Mouse (Mus musculus) liver, adult 2 months (tissue): Measurements from ENCODE around the gene Gm17662.

Experiments
- CTCF ChIP-seq: fragments of 200-500 bp; IDR thresholded peaks from 2 replicates; pipeline ENCODE4 v1.5.1; 2011; ENCODE audit warnings: low read depth, low read length, control low read depth
- POLR2A ChIP-seq: fragments of 200-500 bp; IDR thresholded peaks from 2 replicates; pipeline ENCODE4 v1.6.1; 2011; ENCODE audit warnings: low read length, control low read depth; ENCODE audit not compliant: insufficient read depth; ENCODE audit errors: extremely low read depth

GRCm38 (mm10) chr4:104905049-104905448, 47.9 kb downstream of the Gm17662 start:
- TF ChIP-seq POLR2A (no peak), CTCF (no peak)
